Mouse (Mus musculus): Measurements from ENCODE around the gene Gpcpd1.

Gene Gpcpd1

DNA sequence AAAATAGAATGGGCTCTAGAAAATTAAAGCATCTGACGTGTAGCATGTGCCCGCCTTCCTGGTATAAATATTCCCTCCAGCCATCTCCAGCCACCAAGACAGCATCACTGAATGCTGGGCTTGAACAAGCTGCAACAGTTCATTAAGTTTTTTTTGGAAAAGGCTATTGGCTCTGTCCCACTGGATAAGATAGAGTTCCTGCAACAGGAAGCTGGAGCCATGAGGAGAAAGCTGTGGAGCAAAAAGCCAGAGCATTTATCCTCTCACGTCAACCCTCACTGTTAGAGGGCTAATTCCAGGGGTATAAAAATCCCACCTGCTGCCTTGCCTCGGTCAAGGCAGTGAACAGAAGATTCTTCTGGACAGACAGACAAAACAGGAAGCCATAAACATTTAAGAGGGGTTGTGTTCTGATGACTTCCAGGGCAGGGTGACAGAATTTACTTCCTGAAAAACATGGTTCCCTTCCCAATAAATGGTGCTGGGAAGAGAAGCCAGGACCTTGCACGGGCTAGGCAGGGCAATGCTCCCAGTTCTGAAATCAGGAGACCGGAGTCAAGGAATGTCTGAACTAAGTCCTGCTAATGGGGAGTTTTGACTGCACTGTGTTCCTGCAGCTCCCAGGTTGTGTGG, 2.5 kb upstream of the Gpcpd1 start:
- in situ Hi-C loops (cut with MboI; ENCODE audit: unreplicated experiment in 2 of 2) = no loop called here

DNA sequence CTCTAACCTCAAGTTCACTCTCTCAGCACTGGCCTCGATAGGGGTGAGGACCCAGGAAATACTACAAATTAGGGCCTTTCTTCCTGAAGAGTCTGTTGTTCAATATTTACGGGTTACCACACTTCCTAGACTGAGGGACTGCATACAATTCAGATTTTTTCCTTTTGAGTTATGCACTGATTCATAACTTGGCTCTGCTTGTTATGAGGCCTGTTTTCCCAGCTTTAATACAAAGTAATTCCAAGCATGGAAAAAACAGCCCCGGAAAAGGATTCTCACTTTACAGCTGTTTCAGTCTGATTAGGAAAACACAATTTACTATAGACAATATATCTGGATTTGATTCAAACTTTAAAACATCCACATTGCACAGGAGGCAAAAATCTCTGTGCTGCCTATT, 1.5 kb downstream of the Gpcpd1 start:
- in situ Hi-C loops (cut with MboI; ENCODE audit: unreplicated experiment in 2 of 2) = no loop called here

DNA sequence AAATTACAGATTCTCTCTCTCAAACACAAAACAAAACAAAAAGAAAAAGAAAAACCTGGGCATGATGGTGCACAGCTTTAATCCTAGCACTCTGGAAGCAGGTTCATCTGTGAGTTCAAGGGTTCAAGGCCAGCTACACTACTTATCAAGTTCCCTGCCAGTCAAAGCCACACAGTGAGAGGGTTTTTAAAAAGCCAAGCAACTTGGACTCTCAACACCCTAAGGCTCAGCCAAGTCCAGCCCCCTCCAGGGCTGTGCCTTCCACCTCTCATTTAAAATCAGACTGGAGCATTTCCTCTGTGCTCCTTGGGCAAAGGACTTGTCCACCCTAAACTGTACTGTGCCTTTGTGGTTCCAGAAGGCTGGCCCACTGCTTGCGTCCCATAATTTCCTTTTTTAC, 3.3 kb downstream of the Gpcpd1 start:
- in situ Hi-C loops (cut with MboI; ENCODE audit: unreplicated experiment in 2 of 2) = no loop called here

DNA sequence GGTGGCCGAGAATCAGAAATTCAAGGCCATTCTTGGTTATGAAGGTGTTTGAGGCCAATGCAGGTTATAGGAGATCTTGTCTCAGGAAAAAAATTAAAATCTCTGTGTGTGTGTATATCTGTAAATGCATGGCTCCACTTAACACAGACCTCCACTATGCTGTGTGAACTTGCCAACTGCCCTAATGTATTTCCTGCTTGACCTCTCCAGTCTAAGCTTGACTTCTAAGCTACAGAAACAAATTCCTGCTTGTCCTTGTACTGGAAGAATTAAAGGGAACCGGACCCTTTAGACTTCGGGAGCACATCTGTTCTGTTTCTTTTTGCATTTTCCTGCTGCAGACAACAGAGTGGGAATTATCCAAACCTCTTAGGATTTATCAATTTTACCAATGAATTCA, 4.4 kb downstream of the Gpcpd1 start:
- in situ Hi-C loops (cut with MboI; ENCODE audit: unreplicated experiment in 2 of 2) = no loop called here

DNA sequence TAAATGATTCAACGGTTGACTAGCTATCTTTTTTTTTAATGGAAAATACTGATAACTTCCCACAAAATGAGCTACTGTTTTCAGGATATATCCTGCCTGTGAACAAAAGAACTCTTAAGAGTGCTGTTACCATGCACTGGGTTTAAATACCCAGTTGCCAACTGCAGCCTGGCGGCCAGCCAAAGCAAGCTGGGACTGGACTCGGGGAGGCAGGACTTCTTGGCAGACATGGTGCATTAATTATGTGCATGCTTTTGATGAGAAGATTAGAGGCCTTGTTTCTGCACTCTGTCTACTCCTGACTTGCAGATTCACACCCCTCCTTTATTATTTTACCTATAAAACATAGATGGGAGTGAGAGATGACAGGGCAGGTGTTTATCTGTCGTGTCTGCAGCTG, 5.3 kb downstream of the Gpcpd1 start:
- in situ Hi-C loops (cut with MboI; ENCODE audit: unreplicated experiment in 2 of 2) = no loop called here

DNA sequence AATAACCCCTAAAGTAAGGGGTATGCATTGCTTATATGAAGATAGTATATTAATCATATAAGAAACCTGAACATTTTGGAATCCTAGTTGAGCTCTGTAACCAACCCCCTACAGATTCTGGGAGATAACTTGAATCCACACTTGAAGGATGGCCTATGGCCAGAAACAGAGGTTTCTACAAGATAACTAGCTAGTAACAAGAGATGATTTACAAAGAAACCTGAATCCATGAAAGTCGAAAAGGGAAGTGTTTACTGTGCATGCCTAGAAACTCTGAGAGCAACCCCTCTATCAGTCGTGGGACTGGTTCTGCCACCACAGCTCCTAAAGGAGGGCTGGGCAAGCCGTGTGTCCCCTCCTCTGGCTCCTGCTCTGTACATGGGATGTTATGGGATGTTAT, 7.8 kb downstream of the Gpcpd1 start:
- in situ Hi-C loops (cut with MboI; ENCODE audit: unreplicated experiment in 2 of 2) = loop anchor here (5.0 to 10.0 kb wide), 2 partner anchors 105 to 108 kb away; partner anchors contain the start of gene Shld1 (in 2 of the 2)

DNA sequence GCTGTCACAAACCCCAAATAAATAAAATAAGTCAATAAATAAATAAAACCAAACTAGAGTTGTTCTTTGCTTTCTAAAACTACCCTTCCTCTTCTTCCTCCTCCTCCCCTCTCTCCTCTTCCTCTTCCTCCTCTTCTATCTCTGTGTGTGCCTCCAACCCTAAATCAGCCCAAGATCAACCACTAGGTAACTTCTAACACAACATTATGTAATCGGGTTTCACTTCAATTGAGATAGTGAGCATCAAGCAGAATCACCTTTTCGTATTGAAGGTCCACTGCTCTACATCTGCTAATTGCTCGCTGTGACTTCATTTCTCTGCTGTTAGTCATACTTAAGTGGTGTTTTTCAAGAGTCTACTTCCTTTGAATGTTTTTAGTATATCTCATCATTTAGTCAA, 8.8 kb downstream of the Gpcpd1 start:
- in situ Hi-C loops (cut with MboI; ENCODE audit: unreplicated experiment in 2 of 2) = loop anchor here (5.0 to 10.0 kb wide), 2 partner anchors 106 to 109 kb away; partner anchors contain the start of gene Shld1 (in 2 of the 2)

DNA sequence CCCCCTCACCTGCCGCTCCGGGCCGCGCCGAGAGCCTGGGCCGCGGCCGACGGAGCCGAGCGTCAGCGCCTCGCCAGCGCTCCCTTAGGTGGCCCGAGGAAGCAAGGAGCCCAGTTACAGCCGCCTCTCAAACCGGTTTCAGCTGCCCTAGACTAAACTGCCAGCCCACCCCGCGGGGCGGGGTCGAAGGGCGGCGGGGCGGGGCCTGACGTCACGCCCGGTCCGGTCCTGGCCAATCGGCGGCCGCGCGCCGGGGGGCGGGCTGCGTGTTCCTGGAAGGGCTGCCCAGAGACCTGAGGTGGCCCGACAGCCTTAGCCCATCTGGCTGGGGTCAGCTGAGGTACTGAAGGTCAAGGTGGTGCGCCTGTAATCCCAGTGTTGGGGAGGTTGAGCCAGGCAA, 9.5 kb downstream of the Gpcpd1 start:
- in situ Hi-C loops (cut with MboI; ENCODE audit: unreplicated experiment in 2 of 2) = loop anchor here (5.0 to 10.0 kb wide), 2 partner anchors 107 to 109 kb away; partner anchors contain the start of gene Shld1 (in 2 of the 2)

DNA sequence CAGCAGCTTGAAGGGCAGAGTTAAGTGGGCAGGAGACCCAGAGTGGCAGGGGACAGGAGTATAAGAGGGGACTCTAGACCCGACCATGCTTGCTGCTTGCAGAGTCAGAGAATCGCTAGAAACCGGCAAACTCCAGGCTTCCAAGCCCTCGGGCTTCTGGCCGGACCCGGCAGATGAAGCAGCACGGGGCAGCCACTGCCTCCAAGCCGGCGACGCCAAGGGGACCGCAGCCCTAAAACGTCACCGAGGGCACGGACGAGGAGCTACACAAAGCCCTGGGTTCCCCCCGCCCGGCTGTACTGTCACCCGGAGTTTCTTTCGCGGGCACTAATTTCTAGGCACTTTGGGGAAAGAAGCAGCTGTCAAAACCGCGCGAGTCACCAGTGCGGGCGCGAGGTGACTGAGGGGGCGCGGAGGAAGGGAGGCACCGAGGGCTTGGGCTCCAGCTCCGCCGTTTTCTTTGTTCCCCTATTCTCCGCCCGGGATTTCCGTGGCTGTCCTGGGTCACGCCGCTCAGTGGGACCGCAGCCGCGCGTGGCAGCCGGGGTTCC, 10.0 kb downstream of the Gpcpd1 start:
- in situ Hi-C loops (cut with MboI; ENCODE audit: unreplicated experiment in 2 of 2) = loop anchor here (5.0 to 10.0 kb wide), 2 partner anchors 107 to 110 kb away; partner anchors contain the start of gene Shld1 (in 2 of the 2)

DNA sequence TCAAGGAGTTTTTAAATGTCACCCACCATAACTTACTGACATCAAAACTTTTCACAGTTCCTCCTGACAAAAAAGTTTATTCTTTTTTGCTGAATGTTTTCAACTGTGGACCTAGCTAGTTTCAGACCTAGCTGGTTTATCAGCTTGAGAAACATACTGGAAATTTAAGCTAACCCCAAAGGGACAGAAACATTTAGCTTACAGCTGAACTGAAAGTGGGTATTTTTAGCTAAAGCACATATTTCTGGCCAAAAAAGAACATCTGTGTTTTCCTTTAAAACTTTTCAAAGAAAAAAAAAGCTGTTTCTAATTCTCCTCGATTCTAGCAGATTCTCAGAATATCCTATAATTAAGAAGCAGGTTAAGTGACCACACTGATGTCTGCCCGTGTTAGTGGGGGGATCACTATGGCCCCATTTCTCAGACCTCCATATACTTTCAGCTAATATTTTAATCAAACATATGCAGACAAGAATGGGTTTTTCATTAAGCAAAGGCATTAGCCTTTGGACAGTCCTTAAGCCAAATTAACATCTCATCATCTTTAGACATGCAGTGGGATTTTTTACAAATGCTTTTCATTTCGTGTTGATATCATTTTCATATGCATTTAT, 10.9 kb downstream of the Gpcpd1 start:
- in situ Hi-C loops (cut with MboI; ENCODE audit: unreplicated experiment in 2 of 2) = loop anchor here (5.0 to 10.0 kb wide), 2 partner anchors 108 to 111 kb away; partner anchors contain the start of gene Shld1 (in 2 of the 2)

DNA sequence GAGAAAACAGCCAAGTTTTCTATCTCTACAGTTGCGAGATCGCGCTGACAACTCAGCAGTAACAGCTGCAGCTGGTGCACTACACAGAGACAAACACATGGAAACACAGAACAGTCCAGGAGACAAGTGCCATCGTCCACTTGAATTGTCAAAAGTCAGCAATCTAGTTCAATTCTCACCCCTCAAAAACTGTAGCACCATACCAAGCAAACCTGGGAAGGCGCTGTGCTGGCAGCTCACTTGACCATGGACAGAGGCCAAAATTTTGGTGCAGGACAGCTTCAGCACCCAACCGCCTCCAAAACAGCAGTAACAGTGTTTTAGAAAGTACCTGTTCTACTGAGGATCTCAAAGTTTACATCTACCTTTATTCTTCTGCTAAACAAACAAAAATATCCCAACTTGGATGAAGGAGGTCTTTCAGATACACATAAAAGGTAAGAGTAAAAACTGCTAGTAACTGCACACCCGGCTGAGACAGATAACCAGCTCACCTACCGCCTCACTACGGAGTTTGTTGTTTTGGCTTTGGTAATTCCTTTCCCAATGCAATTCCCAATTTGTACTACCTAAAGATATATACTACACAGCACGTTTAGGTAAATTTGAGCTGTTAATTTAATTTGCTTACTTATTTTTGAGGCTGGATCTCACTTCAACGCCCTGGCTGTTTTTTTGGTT, 11.6 kb downstream of the Gpcpd1 start:
- in situ Hi-C loops (cut with MboI; ENCODE audit: unreplicated experiment in 2 of 2) = loop anchor here (5.0 to 10.0 kb wide), 2 partner anchors 109 to 111 kb away; partner anchors contain the start of gene Shld1 (in 2 of the 2)

DNA sequence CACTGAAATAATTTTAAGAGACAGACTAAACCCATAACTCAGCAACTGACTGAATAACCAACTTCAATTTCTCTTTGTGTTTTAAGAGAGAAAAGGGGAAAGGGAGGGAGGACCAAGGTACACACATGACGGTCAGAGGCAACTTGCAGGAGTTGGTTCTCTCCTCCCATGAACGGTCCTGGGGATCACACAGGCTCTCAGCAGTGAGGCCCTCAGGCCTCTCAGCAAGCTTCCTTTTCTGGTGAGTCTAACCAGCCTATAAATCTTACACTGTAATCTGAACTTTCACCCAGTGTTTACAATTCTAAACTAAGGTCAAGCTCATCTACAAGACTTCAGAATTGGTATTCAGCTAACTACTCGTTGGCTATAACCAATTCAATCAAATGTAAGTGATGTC, 12.3 kb downstream of the Gpcpd1 start:
- in situ Hi-C loops (cut with MboI; ENCODE audit: unreplicated experiment in 2 of 2) = loop anchor here (5.0 to 10.0 kb wide), 2 partner anchors 110 to 112 kb away; partner anchors contain the start of gene Shld1 (in 2 of the 2)

DNA sequence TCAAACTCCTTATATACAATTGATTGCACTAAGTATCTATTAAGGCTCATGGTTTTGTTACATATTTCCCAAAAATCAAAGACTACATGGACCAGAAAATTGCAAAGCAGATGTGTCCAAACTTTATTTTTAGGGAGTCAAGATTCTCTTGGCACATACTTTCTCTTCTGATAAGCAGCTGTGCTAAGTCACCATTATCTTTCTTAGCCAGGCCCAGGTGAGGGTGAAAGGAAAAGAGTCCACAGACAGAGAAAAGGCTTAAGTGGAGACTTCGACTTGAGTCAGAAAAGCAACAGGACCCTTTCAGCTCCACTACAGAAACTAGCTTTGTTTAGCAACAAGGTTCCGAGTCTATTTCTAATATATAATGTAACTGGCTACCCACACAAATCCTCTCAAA, 14.2 kb downstream of the Gpcpd1 start:
- in situ Hi-C loops (cut with MboI; ENCODE audit: unreplicated experiment in 2 of 2) = loop anchor here in 1 of 2 experiments (10.0 kb wide), 1 partner anchor 112 kb away; the partner anchor contains the start of gene Shld1

DNA sequence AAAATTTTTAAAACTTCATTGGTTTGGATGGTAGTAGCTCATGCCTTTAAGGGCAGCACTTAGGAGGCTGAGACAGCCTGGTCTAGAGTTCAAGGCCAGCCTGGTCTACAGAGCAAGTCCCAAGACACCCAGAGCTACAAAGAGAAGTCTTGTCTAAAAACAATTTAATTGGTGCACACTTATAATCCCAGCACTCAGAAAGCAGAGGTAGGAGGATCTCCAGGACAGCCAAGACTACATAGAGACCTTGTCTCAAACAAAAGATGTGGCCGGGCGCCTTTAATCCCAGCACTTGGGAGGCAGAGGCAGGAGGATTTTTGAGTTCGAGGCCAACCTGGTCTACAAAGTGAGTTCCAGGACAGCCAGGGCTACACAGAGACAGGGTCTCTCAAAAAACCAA, 14.9 kb downstream of the Gpcpd1 start:
- in situ Hi-C loops (cut with MboI; ENCODE audit: unreplicated experiment in 2 of 2) = loop anchor here in 1 of 2 experiments (10.0 kb wide), 1 partner anchor 112 kb away; the partner anchor contains the start of gene Shld1

DNA sequence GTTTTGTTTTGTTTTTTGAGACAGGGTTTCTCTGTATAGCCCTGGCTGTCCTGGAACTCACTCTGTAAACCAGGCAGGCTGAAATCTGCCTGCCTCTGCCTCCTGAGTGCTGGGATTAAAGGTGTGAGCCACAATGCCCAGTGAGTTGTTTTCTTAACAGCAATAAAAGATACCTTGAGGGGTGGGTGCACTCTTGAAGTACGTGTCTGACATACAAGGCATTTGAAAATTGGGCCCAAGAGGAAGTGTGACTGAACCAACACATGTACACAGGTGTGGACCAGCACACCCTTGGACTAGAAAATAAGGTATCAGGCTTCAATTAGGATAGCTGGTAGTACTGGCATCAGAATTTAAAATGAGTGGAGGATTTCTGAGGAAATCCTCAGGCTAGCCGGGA, 16.2 kb downstream of the Gpcpd1 start:
- in situ Hi-C loops (cut with MboI; ENCODE audit: unreplicated experiment in 2 of 2) = loop anchor here in 1 of 2 experiments (10.0 kb wide), 1 partner anchor 114 kb away; the partner anchor contains the start of gene Shld1

DNA sequence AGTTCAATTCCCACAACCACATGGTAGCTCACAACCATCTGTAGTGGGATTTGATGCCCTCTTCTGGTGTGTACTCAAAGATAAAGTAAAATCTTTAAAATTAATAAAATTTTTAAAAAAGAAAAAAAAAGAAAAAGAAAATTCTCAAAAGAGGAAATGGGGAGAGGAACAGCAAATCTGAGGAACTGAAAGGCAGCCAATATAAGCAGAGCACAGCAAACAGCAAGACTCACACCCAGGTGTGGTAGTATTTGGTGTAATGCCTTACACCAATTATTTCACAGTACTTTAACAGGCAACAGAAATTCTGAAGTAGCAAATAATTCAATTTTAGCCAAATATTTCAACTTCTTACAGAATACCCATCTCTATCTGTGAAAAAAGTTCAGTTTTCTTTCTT, 16.7 kb downstream of the Gpcpd1 start:
- in situ Hi-C loops (cut with MboI; ENCODE audit: unreplicated experiment in 2 of 2) = loop anchor here in 1 of 2 experiments (10.0 kb wide), 1 partner anchor 114 kb away; the partner anchor contains the start of gene Shld1

DNA sequence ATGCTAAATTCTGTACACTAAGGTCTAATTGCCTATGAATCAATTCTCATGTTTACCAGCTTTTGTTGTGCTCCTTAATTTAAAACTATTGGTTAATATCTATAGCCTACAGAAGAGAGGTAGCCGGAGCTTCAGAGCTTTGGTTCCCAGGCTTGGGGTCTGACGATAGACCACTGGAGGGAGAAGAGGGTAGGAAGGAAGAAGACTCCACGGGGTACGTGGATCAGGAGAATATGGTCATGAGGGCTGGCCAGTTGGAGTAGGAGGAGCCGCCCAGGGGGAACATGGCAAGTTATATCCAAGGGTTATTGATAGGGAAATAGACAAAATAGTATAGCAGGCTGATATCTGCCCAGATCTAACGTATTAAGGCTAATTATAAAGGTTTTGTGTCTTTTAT, 17.8 kb downstream of the Gpcpd1 start:
- in situ Hi-C loops (cut with MboI; ENCODE audit: unreplicated experiment in 2 of 2) = loop anchor here in 1 of 2 experiments (5.0 to 10.0 kb wide), 2 partner anchors 37 to 115 kb away; partner anchors contain the start of gene Shld1

DNA sequence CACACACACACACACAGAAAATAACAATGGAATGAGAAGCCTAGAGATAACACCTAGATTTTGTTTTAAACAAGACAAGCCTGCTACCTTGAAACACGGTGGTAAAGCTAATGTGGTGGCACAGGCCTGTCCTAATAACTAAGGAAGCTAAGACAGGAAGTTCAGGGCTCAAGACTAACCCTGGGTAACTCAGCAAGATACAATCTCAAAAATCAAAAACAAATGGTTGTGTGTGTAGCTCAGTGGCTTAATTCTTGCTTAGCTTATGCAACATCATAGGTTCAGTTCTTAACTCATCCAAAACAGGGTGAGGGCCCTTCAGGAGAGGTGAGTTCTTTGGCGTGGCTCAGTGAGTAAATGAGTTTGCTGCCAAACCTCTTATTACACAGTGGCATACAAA, 20.1 kb downstream of the Gpcpd1 start:
- in situ Hi-C loops (cut with MboI; ENCODE audit: unreplicated experiment in 2 of 2) = loop anchor here in 1 of 2 experiments (5.0 kb wide), 1 partner anchor 35 kb away; no protein-coding TSS in a partner anchor

DNA sequence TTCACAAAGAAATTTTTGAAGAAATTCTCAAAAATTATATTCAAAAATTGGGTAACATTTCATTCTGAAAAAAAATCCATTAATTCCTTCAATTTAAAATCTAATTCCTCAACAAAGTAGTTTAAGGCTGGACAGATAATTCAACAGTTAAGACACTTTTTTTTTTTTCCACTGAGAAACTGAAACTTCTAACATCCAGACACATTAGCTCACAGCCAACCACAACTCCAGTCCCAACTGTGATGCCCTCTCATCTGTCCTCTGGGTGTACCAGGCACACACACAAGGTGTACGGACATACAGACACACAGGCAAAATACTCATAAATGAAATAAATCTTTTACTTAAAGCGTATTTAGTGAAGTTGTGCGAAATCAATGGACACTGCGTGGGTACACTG, 25.7 kb downstream of the Gpcpd1 start:
- in situ Hi-C loops (cut with MboI; ENCODE audit: unreplicated experiment in 2 of 2) = no loop called here

DNA sequence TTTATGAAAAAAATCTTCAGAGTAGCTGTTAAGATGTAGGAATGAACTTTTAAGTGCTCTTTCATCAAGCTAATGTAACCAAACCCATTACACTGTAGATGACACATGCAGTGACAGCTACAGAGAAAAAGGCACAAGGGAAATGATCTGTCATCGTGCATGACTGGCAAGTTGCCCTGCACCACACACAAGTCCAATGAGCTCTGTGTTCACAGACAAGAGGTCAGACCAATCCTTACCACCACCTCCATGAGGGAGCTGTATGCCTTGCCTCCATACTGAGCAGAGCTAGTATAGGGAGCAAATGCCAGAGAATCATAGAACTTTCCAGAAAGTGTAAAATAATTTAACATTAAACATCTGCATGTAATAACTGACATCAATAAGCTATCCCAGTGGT, 59.7 kb downstream of the Gpcpd1 start:
- in situ Hi-C loops (cut with MboI; ENCODE audit: unreplicated experiment in 2 of 2) = no loop called here

Measured in v-Abl transformed pro-B cells (cell line).